Mouse (Mus musculus) lung, postnatal 0 days (tissue): ENCODE measurements at regions not wholly inside any gene's neighbourhood (a gene's known extent, or its start where the extent isn't known, plus 50 kb on each side); places are given as distances from the start of the nearest gene placed in this dataset.

Experiments used
- CTCF ChIP-seq: IDR thresholded peaks from 2 replicates; pipeline ENCODE4 v1.5.1; 2016; ENCODE audit warnings: antibody characterized with exemption, mild to moderate bottlenecking
- EP300 ChIP-seq: IDR thresholded peaks from 2 replicates; pipeline ENCODE4 v1.6.1; 2016; ENCODE audit warnings: antibody characterized with exemption, mild to moderate bottlenecking, control low read depth

GRCm38 (mm10) chr14:58652004-58652403, 490.7 kb downstream of the 1700129C05Rik start:
- no peak for TF ChIP-seq CTCF
- TF ChIP-seq EP300: no peak
